Mouse (Mus musculus) embryo, embryonic 10.5 days (tissue): ENCODE data around the gene 4930426L09Rik.

Experiments
- DNase-seq: peaks from one replicate; pipeline ENCODE4 v3.0.0-alpha.2; 2015; ENCODE audit warnings: low spot score

Gene 4930426L09Rik

DNA sequence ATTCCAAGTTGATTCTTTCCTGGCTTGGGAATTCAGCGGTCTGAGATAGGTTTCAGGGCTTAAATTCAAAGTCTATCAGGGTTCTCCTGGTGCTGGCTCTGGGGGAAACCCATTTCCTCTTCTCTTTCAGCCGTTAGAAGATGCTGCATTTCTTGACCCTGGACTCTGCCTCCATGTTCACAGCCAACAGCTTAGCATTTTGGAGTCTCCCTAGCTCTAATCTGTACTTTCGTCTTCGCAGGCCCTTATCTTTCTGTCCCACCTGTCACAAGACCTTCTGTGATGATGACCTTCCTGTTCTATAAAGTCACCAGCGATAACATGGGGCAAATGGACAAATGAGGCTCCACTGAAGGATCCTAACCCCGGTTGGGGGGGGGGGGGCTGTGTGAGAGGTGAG, 13.3 kb downstream of the 4930426L09Rik start:
- no peak for DNase-seq

- no peak for DNase-seq
These were observed 18.2 kb downstream of the 4930426L09Rik start for GRCm38 (mm10) chr2:19016348-19016747.

DNA sequence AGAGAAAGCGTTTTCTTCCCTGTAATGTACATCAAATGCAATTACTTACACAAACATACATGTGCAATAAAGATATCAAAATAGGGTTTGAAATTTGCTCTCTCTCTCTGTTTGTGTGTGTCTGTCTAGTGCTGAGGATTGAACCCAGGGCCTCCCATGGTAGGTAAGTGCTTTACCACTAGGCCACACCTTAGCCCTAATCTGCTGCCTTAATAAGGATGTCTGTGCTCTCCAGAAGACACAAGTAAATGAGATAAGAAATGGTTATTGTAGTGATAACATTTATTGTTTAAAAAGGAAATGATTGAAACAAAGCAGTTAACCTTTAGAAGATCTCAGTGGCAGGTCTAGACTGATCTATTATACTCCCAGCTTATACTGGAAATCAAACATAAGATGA, 18.7 kb downstream of the 4930426L09Rik start:
- DNase-seq: no peak

GRCm38 (mm10) chr2:19018034-19018433, 19.9 kb downstream of the 4930426L09Rik start:
- DNase-seq: no peak

GRCm38 (mm10) chr2:19024807-19025206, 26.7 kb downstream of the 4930426L09Rik start:
- DNase-seq: no peak

GRCm38 (mm10) chr2:19037430-19037829, 39.3 kb downstream of the 4930426L09Rik start:
- no peak for DNase-seq

- no peak for DNase-seq
These were observed 39.9 kb downstream of the 4930426L09Rik start for GRCm38 (mm10) chr2:19037907-19038570.

DNA sequence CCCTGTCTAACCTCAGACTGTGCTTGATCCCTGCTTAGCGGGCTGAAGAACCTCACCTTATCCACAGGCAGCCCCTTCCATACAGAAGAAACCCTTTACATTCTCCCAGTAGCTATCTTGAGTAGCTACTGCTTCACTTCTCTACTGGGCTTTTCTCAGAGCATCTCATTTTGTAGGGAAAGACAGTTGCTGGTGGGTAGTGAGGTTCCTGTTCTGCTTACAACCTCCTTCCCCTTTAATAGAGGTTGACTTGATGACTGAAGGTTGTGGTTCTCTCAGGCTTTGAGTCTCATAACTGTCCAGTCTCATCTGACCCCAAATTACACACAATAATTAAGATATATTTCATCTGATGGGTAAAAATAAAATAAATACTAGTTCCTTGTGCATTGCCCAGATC, 50.1 kb downstream of the 4930426L09Rik start:
- no peak for DNase-seq

- DNase-seq: no peak
These were observed 51.2 kb downstream of the 4930426L09Rik start for GRCm38 (mm10) chr2:19049341-19049740.
